Mouse (Mus musculus) right cerebral cortex, postnatal 10 days (tissue): ENCODE measurements at regions not wholly inside any gene's neighbourhood (a gene's known extent, or its start where the extent isn't known, plus 50 kb on each side); places are given as distances from the start of the nearest gene placed in this dataset.

Experiments
- DNase-seq, 2 experiments: peaks; one replicate each; pipeline ENCODE4 v3.0.0; 2021; ENCODE audit warnings: low spot score in 2 of 2

- no peak for DNase-seq
These were observed 81.4 kb downstream of the Mtpn start for GRCm38 (mm10) chr6:35458250-35458649.

GRCm38 (mm10) chr6:35445007-35445406 lies 94.7 kb downstream of the Mtpn start:
- no peak for DNase-seq

- DNase-seq = peak; percentile 34 to 46
These were observed 100.4 kb upstream of the Fam180a start for GRCm38 (mm10) chr6:35426301-35426700.

- no peak for DNase-seq
These were observed 98.6 kb upstream of the Fam180a start for GRCm38 (mm10) chr6:35424521-35424920.

- DNase-seq = no peak
These were observed 95.0 kb upstream of the Fam180a start for GRCm38 (mm10) chr6:35420924-35421323.

- DNase-seq = peak; percentile 55
These were observed 79.1 kb upstream of the Fam180a start for GRCm38 (mm10) chr6:35405044-35405443.

GRCm38 (mm10) chr6:35403341-35403910 lies 77.5 kb upstream of the Fam180a start:
- no peak for DNase-seq

GRCm38 (mm10) chr6:35395726-35396125 lies 69.8 kb upstream of the Fam180a start:
- no peak for DNase-seq

GRCm38 (mm10) chr6:35388827-35389226 lies 62.9 kb upstream of the Fam180a start:
- no peak for DNase-seq

GRCm38 (mm10) chr6:35381536-35381935 lies 55.6 kb upstream of the Fam180a start:
- peak in 1 of 2 experiments; percentile 14 for DNase-seq

GRCm38 (mm10) chr6:35380721-35381466 lies 55.0 kb upstream of the Fam180a start:
- peak; percentile 60 to 61 for DNase-seq

- peak; percentile 66 to 69 for DNase-seq
These were observed 53.9 kb upstream of the Fam180a start for GRCm38 (mm10) chr6:35379890-35380289.

GRCm38 (mm10) chr6:35378851-35379250 lies 52.9 kb upstream of the Fam180a start:
- no peak for DNase-seq

GRCm38 (mm10) chr6:35377535-35377934 lies 51.6 kb upstream of the Fam180a start:
- no peak for DNase-seq

GRCm38 (mm10) chr6:35376526-35376925 lies 50.6 kb upstream of the Fam180a start:
- no peak for DNase-seq
